Mouse (Mus musculus): ENCODE data around the gene Nkap.
"Not testable (repeated sequence)": the region's sequence is repeated elsewhere in the genome, so short reads cannot be mapped to it uniquely, and the experiment has no call there.

The Nkap gene

DNA sequence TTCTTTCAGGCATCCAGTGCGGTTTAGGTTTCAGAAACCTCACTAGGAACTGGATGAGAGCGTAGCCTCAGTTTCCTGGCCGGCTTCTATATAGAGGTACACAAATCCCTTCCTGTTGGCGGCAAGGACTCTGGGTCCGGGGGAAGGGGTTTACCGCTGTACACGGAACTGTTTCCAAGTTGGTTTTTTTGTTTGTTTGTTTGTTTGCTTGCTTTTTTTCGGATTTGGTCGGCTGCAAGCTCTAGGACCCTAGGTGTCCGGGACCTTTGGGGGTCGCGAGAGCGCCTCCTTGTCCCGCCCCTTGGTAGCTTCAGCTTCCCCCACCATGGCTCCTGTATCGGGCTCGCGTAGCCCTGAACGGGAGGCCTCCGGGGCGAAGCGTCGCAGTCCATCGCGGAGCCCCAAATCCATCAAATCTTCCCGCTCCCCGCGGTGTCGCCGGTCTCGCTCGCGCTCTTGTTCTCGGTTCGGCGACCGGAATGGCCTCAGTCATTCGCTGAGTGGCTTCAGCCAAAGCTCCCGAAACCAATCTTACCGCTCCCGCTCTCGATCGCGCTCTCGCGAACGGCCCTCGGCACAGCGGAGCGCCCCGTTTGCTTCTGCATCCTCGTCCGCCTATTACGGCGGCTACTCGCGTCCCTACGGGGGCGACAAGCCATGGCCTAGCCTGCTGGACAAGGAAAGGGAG, at the start of gene Nkap:
TSS of gene Nkap (plus strand) at position 125 of the 688 bp plus-strand sequence.
- DNase-seq, result peak; percentile 77

DNA sequence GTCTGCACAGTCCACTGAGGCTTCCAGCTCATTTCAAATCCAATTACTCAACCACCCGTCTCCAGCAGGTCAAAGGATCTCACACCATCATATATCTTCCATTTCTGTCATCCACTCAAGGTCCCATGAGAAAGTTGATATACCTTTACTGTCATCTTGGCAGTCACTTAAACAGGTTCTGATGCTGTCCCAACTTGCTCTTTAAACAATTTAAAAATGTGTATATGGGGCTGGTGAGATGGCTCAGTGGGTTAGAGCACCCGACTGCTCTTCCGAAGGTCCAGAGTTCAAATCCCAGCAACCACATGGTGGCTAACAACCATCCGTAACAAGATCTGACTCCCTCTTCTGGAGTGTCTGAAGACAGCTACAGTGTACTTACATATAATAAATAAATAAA, 46.2 kb upstream of the Nkap start:
- not testable (repeated sequence) for DNase-seq

GRCm38 (mm10) chrX:37081194-37081593, 45.4 kb upstream of the Nkap start:
- no peak for DNase-seq

DNA sequence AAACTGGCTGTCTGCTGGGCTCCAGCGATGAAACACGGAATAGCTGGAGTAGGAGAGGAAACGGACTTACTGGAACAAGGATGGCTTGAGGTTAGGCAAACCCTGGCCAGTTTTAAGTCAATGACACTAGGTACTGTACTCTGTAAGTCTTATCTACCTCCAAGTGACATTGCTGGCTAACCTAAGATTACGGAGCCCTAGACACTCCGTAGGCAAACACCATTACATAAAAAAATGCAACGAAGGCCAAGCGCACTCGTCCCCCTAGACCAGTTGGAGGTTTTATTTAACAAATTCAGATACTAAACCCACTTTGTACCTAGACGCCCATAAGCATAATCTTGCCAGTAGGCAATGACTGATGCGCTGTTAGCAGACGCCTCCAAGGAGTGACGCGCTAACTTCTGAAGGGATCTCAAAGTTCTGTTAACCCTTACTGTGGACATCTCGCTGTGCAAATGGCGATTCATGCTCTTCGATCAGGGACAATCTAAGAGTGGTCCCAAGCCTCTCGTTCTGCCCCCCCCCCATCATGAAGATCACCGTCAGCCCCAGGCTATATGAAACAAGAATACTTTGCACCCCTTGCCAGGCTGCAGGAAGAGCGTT, 42.2 kb upstream of the Nkap start:
- DNase-seq, result peak; percentile 8

GRCm38 (mm10) chrX:37084927-37085660, 41.5 kb upstream of the Nkap start, which contains the start of gene Rpl39:
TSS of gene Rpl39 (minus strand) at chrX:37085402.
- peak; percentile 90 for DNase-seq

- DNase-seq, result no peak
Measured at GRCm38 (mm10) chrX:37085665-37086064, 40.9 kb upstream of the Nkap start.

GRCm38 (mm10) chrX:37088778-37089177, 37.8 kb upstream of the Nkap start:
- no peak for DNase-seq

- no peak for DNase-seq
Measured at GRCm38 (mm10) chrX:37091457-37091856, 35.1 kb upstream of the Nkap start.

- DNase-seq, result no peak
Measured at GRCm38 (mm10) chrX:37095106-37095768, 31.4 kb upstream of the Nkap start.

- no peak for DNase-seq
Measured at GRCm38 (mm10) chrX:37098681-37099080, 27.9 kb upstream of the Nkap start.

DNA sequence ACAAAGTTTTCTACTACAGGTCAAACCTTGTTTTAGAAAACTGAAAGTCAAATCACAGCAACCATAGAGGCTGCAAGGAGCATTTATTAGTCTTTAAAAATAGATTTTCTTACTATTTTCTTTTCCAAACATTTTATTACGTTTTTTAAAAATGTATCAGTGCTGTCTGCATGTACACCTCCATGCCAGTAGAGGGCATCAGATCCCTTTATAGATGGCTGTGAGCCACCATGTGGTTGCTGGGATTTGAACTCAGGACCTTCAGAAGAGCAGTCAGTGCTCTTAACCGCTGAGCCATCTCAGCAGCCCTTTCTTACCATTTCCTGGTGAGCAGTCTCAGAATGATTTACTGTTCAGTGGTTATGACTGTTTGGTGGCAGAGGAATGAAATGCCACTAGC, 22.8 kb upstream of the Nkap start:
- DNase-seq, result no peak

GRCm38 (mm10) chrX:37109526-37110192, 16.9 kb upstream of the Nkap start:
- no peak for DNase-seq

- DNase-seq, result peak; percentile 86
Measured at GRCm38 (mm10) chrX:37110193-37110880, 16.3 kb upstream of the Nkap start, which contains the start of gene Upf3b. TSS of gene Upf3b (minus strand) at chrX:37110322.

- no peak for DNase-seq
Measured at GRCm38 (mm10) chrX:37110881-37111193, 15.8 kb upstream of the Nkap start.

GRCm38 (mm10) chrX:37117085-37117484, 9.5 kb upstream of the Nkap start:
- no peak for DNase-seq

DNA sequence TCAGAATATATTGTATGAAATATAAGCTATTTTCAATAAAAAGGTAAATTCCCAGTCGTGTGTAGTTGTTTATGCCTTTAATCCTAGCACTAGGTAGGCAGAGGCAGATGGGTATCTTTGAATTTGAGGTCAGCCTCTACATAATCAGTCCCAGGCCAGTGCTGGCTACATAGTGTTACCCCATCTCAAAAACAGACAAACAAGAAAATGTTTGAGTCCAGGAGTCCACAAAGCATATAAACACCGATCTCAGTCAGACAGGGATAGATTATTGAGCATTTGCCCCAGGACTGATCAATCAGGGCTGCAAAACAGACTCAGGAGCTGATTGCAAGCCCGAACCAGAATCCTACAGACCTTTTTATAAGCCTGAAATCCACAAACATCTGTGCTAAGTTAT, 7.0 kb upstream of the Nkap start:
- DNase-seq, result no peak

DNA sequence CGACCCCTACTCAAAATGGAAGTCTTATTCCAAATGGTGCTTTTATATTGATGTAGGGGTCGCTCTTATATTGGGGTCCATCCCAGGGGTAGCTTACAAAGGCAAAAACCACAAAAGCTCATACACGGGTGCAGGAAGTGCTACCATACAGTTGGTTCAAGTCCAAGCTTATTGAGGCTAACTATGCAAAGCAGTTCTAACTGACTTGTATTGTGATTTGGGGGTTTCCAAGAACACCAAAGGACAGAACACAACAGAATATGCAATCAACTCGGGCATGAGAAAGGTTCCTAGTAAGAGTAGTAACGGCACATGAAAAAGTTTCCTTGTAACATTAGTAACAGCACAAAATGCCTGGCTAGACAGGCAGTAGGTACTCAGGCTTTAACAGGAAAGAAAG, 6.4 kb upstream of the Nkap start:
- DNase-seq, result no peak

- no peak for DNase-seq
Measured at GRCm38 (mm10) chrX:37125511-37125910, 1.1 kb upstream of the Nkap start.

GRCm38 (mm10) chrX:37141732-37142131, 15.1 kb downstream of the Nkap start:
- DNase-seq, result no peak

DNA sequence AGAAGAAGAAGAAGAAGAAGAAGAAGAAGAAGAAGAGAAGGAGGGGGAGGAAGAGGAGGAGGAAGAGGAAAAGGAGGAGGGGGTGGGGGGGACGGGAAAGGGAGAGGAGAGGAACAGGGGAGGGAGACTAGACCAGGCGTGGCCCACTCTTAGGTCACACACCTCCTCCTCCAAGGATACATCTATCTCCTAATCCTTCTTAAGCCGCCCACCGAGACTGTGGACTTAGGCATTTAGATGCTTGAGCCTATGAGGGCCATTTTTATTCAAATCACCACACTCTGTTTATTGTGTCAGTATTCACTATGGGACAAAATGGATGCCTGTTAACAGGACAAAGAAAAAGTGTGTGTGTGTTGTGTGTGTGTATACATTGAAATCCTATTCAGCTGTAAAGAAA, 17.9 kb downstream of the Nkap start:
- not testable (repeated sequence) for DNase-seq

DNA sequence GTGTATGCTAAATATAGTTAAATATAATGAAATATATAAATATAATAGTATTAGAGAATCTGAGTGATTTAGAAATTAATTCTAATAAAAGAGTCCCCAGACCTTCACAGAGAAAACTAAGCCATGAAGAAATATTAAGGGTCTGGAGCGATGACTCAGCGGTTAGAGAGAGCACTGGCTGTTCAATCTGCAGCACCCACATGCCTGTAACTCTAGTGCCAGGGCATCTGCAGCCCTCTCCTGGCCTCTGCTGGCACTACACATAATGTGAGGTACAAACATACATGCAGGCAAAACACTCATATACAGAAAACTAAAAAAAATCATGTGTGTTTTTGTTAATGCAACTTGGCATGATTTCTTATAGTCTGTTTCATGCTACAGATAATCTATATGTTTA, 18.4 kb downstream of the Nkap start:
- no peak for DNase-seq

GRCm38 (mm10) chrX:37157839-37158238, 31.2 kb downstream of the Nkap start:
- DNase-seq, result no peak
